22 mouse cellular contexts compared by ENCODE assay signal in the genomic region with DNA sequence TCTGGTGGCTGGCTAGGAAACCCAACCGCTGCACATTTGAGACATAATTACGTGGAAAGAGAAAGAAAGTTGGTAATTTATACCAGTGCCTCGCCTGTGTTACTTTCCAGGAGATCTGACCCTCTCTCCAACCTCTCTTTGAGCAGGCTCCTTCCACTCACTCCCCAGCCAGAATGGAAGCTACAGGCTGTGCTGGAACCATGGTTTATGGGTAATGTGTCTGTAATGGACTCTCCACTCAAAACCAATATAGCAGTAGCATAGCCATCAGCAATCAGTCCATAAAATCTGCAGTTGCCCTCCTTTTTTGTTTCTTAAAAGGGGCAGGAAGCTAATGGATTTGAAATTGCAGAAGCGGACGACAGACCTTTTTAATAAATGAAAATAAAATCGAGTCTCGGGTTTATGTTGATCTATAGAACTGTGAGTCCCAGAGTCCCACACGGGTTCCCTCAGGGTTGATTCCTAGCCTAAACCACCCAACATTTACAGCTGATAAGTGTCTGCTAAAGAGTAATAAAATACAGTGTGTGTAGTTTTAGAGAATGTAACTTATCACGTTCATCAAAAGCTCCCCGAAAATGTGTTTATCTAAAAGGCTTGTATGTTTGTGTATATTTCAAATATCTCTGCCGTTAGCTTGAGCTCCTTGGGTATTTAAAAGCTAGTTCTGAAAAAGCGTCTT.
"Had no signal": no experiment of that assay in that cellular context is flagged by ENCODE, and none has a peak within 500 bp of the region (broad histone marks: within the 10 kb centered on the region; RNA-seq: fewer than 3 reads in every experiment).

No protein-coding gene starts in this region.

- H3K4me2 ChIP-seq: kidney, embryonic 15.5 days; limb, embryonic 15.5 days; liver, embryonic 11.5 days; midbrain, embryonic 12.5 days; midbrain, embryonic 15.5 days; neural tube, embryonic 13.5 days had no signal

- H3K9ac ChIP-seq: kidney, embryonic 15.5 days; limb, embryonic 15.5 days; liver, embryonic 14.5 days; liver, postnatal 0 days; midbrain, embryonic 12.5 days; midbrain, embryonic 15.5 days; neural tube, embryonic 13.5 days had no signal

- DNase-seq: kidney, adult 11 months; kidney, adult 8-10 months; kidney, postnatal 10 days; kidney, postnatal 36 days; left cerebral cortex, postnatal 4 days; liver, postnatal 0 days; right cerebral cortex, adult 18-20 months; right cerebral cortex, postnatal 14 days; right cerebral cortex, postnatal 4 days; thymus, adult 2 months; thymus, postnatal 14 days; thymus, postnatal 4 days had no signal

- H3K4me3 ChIP-seq: kidney, embryonic 15.5 days; limb, embryonic 15.5 days; midbrain, embryonic 12.5 days; midbrain, embryonic 15.5 days; neural tube, embryonic 13.5 days had no signal

- H3K27me3 ChIP-seq: kidney, embryonic 15.5 days; midbrain, embryonic 15.5 days had no signal

- H3K9me3 ChIP-seq: kidney, embryonic 15.5 days; limb, embryonic 15.5 days; midbrain, embryonic 12.5 days; midbrain, embryonic 15.5 days; neural tube, embryonic 13.5 days had no signal

- ATAC-seq: inflammation-experienced regulatory T-cells, adult 6 months; liver, postnatal 0 days; midbrain, embryonic 15.5 days had no signal

- H3K27ac ChIP-seq: kidney, embryonic 15.5 days; limb, embryonic 15.5 days; liver, embryonic 14.5 days; macrophage; midbrain, embryonic 12.5 days; midbrain, embryonic 15.5 days; neural tube, embryonic 13.5 days; stomach, postnatal 0 days had no signal

- H3K36me3 ChIP-seq: kidney, embryonic 15.5 days; limb, embryonic 15.5 days; midbrain, embryonic 12.5 days; midbrain, embryonic 15.5 days; neural tube, embryonic 13.5 days had no signal

- H3K4me1 ChIP-seq: kidney, embryonic 15.5 days; limb, embryonic 15.5 days; midbrain, embryonic 12.5 days; midbrain, embryonic 15.5 days; neural tube, embryonic 13.5 days had no signal
